Mouse (Mus musculus): ENCODE measurements around the gene Ly9.

DNA sequence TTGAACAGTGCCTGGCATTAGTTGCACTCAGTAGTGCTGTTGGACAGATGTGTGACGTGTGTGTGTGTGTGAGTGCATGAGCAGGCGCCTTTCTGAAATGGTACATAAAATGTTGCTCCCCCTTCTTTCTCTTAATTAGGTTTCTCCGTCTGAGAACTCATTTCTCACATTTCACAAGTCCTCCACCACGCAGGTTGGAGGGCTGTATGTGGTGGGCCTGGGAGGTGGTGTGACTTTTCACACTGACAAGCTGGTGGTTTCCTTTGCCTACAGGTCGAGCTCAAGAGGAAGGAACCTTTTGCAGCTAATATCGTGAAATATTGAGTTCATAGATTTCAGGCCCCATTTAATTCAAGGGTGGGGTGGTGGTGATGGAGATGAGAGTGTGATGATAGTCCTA, 22.0 kb upstream of the Ly9 start:
- TF ChIP-seq CTCF (IDR thresholded peaks at IDR 0.05; ENCODE audit: low read depth, low read length) (no peak), POLR2A (IDR thresholded peaks at IDR 0.05; ENCODE audit: borderline replicate concordance, low read depth, low read length) (no peak)

All from bone marrow macrophage, adult 2 months (primary cell).